Mouse (Mus musculus): ENCODE data around the gene Lrrc23.

The Lrrc23 gene

DNA sequence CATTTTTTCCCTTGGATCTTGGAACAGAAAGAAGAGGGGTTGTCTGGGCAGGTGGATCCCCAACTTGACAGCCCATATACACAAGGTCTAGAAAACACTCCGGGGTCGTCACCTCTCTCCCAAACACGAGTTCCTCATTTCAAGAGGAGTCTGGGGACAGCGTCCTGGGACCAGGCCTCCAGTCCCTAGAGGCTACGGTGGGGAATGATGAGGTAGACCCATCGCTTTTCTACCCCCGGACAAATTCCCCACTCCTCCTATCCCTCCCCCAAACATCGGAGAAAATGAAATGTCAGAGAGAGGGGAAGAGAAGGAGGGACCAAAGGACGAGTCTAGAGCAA is 10.9 kb downstream of the Lrrc23 start:
- in situ Hi-C loops (cut with MboI, MseI), result loop anchor here (10.0 kb wide), 1 partner anchor 264 kb away; no protein-coding TSS in a partner anchor

DNA sequence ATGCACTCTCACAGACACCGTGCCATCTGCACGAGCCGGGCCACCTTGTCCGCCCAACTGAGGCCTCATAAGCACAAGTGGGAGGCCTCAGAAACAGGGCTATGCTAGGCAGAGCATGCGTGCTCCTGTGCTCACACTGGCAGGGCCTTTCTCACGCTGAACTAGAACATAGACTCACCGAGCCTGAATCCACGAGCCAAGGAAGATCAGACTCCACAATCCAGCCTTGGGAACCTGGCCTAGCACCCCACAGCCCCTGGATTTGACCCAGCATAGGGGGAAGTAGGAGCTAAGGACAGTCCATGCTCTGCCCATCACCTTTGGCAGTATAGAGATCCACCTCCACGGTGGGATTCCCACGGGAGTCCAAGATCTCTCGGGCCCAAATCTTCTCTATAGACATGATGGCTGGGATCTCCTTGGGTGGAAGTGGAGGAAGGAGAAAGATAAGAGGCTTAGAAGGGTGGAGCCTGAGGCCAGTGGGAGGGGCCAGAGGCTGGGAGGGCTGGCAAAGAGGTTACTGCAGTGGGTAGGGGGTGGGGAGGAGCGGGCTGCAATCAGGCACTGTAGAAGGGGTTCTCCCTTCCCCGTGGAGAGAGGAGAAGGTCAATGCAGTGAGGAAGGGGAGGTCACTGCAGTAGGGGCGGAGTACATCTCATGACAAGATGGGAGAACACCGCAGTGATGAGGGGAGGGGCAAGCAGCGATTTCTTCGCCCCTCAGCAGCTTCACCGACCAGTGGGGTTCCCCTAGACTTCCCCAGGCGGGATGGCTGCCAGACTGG is 11.4 kb downstream of the Lrrc23 start:
- in situ Hi-C loops (cut with MboI, MseI), result loop anchor here (10.0 kb wide), 1 partner anchor 263 kb away; no protein-coding TSS in a partner anchor

GRCm38 (mm10) chr6:124767536-124767919 is 12.0 kb downstream of the Lrrc23 start:
- in situ Hi-C loops (cut with MboI, MseI), result loop anchor here (10.0 kb wide), 1 partner anchor 263 kb away; no protein-coding TSS in a partner anchor

DNA sequence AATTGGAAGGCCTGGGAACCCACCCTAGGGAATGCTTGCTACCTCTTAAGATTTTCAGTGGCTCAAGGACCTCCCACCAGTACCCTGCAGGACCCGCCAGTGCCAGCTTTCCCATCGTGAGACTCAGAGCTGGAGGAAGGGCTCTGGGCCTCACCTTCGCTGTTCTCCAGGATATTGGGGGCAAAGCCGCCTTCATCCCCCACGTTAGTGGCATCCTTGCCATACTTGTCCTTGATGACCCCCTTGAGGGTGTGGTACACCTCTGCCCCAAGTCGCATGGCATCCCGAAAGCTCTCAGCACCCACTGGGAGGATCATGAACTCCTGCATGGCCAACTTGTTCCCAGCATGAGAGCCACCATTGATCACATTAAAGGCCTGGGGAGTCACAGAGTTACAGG is 13.6 kb downstream of the Lrrc23 start:
- in situ Hi-C loops (cut with MboI, MseI), result loop anchor here (10.0 kb wide), 1 partner anchor 261 kb away; no protein-coding TSS in a partner anchor

DNA sequence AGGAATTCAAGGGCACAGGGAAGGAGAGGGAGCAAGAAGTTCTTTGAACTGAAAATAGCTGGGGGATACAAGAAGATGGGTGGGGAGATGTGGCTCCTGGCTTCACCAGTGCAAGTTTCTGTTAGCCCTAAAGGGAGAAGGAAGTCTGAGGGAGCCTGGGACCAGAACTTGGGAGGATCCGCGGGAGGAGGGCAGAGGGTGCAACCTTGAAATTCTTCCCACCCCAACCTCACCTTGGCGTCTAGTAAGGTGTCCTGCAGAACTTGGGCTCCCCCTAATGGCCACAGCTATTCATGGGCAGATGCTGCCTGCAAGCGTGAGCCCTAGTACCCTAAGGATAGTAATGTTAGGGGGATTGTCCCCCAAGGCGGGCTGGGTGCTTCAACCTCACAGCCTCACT is 20.3 kb downstream of the Lrrc23 start:
- in situ Hi-C loops (cut with MboI, MseI), result no loop called here

DNA sequence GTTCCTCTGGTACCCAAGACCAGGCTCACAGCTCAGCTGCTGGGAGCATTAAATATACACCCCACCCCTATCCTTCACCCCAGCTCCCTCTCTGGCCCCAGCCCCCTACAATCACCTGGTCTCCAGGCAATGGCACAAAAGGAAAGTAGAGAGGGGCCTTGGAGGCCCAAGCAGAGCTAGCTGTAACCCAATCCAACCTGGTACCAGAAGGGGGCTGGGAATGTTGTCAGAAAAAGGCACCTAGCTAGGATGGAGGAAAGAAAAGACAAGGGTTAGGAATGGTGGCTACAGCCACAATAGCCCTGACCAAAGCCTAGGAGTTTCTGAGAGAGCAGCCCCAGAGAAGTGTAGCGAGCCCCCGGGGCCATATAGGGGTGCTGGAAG is 20.7 kb downstream of the Lrrc23 start:
- in situ Hi-C loops (cut with MboI, MseI), result no loop called here

- in situ Hi-C loops (cut with MboI, MseI), result no loop called here
These were observed 21.3 kb downstream of the Lrrc23 start for GRCm38 (mm10) chr6:124757909-124758848.

- in situ Hi-C loops (cut with MboI, MseI), result no loop called here
These were observed 22.1 kb downstream of the Lrrc23 start for GRCm38 (mm10) chr6:124757351-124757880.

DNA sequence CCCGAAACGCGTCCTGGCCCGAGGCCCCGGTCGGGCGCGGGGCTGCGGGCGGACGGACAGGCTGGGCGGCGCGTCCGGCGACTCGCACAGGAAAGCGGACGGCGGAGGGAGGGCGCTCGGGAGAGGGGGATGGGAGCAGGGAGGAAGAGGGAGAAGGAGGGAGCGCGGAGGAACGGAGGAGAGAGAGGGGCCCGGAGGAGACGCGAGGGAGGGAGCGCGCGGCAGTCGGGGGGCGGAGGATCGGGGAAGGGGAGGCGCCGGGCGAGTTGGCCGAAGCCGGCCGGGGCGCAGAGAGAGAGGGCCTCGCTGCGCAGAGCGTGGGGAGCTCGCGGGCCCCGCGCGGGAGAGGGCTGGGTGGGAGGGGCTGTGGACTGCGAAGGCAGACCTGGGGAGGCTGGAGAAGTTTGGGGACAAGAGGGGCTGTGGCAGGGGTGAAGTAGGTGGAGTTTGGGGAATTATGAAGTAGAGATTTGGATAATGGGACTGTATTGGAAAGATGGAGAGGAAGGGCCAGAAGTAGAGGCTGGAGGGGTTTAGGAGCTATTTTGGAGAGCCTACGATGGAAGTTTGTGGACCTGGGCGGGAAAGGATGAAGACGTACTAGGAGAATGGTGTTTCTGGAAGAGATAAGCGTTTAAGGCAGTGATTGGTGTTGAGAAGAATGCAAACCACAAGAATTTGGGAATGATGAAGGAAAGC is 22.7 kb downstream of the Lrrc23 start:
- in situ Hi-C loops (cut with MboI, MseI), result no loop called here

- in situ Hi-C loops (cut with MboI, MseI), result no loop called here
These were observed 23.5 kb downstream of the Lrrc23 start, which contains the start of the genes Gm45234 and Atn1 for GRCm38 (mm10) chr6:124755831-124756595. Gm45234 (minus strand) TSS chr6:124756021. Atn1 (minus strand) TSS chr6:124756524.

DNA sequence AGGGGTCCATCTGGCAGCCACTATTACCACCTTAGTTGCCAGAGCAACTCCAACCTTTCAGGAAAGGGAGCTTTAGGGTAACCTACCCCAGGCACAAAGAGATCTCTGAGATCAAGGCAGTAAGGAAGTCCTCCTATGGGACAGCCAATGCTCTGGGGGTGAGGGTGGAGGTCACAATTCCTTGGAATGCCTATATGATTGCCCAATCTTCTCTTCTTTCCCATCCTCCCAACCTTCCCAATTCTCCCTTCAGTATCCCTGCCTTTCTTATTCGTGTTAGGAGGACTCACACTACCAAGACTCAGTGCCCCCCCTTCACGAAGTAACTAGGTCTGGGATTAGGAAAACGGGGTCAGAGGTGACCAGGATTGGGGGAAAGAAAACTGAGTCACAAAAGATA is 24.2 kb downstream of the Lrrc23 start:
- in situ Hi-C loops (cut with MboI, MseI), result no loop called here

GRCm38 (mm10) chr6:124753861-124754260 is 25.7 kb downstream of the Lrrc23 start:
- in situ Hi-C loops (cut with MboI, MseI), result no loop called here

DNA sequence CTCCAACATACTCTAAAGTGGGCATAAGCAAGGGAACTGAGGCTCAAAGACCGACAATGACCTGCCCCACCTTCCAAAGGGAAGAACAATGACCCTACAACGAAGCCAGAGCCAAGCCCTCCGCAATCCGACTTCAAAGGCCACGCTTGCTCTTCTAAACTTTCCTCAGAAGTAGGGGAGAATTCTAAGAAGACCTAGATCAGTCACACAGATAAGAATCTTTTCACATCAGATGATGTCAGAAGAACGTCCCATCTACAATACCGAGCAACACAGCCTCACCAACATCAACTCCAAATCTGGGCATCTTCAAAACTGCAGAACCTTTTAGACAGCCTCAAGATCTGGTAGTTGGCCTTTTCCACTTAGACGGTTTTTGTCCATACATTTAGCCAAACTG is 29.1 kb downstream of the Lrrc23 start:
- in situ Hi-C loops (cut with MboI, MseI), result no loop called here

DNA sequence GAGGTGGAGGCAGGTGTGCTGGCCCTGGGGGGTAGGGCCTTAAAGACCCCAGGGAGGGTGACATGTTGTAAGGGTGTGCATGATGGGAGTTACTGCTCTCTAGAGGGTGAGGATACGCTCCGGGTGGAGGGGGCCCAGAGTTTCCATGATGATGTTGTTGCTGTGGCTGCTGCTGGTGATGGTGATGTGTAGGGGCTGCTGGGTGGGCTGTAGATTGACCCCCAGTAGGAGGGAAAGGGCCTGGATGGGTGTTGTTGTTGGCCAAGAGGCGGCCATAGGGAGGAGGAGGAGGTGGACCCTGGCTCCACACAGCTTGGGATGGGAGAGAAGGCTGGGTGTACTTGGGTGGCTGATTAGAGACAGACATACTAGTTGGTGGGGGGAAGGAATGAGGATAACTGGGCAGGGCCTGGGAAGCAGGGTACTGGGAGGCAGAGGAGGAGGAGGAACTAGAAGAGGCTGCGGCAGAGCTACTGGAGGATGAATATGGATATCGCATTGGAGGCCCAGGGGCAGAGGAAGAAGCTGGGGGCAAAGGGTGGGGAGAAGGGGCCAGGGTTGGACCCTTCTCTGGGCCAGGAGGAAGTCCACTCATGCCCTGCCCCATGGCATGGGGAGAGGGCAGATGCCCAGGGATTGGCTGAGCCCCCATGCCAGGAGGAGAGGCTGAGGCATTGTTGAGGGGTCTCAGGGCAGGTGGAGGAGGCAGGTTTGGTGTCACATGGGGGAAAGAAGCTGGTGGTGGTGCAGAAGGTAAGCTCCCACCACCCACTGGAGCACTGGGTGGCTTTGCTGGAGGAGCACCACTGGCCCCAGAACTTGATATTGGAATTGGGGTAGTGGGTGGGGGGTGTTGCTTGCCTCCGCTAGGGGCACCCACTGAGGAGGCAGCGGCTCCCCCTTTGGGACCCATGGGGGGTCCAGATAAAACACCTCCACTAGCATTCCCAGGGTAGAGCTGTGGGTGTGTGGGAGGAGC is 32.6 kb downstream of the Lrrc23 start:
- in situ Hi-C loops (cut with MboI, MseI), result no loop called here

- in situ Hi-C loops (cut with MboI, MseI), result no loop called here
These were observed 33.3 kb downstream of the Lrrc23 start for GRCm38 (mm10) chr6:124746296-124746605.

- in situ Hi-C loops (cut with MboI, MseI), result no loop called here
These were observed 33.8 kb downstream of the Lrrc23 start for GRCm38 (mm10) chr6:124745490-124746295.

DNA sequence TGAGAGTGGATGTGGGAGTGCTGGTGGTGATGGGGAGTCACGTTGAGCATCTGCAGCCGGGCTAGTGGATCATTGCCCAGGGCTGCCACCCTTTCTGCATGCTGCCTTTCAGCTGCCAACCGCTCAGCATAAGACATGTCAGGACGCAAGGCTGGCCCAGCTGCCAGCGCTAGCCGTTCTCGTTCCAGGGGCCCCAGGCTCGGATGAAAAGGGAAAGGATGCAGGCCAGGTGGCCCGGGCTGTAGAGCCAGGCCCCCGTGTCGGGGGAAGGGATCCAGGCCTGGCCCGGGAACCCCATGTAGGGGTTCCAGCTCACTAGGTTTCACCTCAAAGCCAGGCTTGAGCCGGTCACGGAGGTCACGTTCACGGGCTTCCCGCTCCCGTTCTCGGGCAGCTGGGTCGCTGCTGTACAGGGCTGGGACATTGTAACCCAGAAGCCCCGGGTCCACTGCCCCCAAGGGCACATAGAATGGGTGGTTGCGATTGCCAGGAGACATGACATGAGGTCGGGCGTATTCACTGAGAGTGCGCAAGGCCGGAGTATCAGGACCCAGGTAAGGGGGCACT is 34.7 kb downstream of the Lrrc23 start:
- in situ Hi-C loops (cut with MboI, MseI), result no loop called here

DNA sequence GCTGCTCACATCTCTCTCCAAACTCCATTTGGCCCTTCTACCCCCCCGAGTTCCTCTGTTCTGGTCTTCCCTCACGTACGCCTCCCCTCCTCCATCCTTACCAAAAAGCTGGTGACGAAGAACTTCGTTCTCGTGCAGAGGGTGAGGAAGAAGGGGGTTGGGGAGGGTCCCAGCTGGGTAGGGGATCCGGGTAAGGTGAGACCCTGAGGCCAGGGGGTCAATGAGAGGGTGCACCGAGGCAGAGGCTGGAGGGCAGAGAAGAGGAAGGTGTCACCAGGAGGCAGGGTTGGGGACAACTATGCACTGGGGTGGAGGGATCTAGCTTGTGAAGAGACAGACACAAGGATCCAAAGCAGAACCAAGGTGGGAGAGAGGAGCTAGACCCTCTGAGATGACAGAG is 35.9 kb downstream of the Lrrc23 start:
- in situ Hi-C loops (cut with MboI, MseI), result no loop called here

Measured in T-helper 1 cell (primary cell).